Mouse (Mus musculus) forebrain, embryonic 16.5 days (tissue): ENCODE data around the gene Mesd. TPM values are rescaled to one million over a fixed set of nuclear protein-coding genes. Genes with fewer than 3 reads are reported as not detected.
"Not testable (repeated sequence)": the region's sequence is repeated elsewhere in the genome, so short reads cannot be mapped to it uniquely, and the experiment has no call there.

Experiments
- ATAC-seq: fragments of 200-750 bp; cut with Nextera tagmentation; 2 replicates; pipeline ENCODE4 v1.8.0; 2017; ENCODE audit warnings: mild to moderate bottlenecking, moderate library complexity
- H3K27ac ChIP-seq: fragments of 300-500 bp; sonication (generic); 2 replicates; pipeline ENCODE4 v1.5.1; 2014; ENCODE audit warnings: low read length, control low read depth
- H3K27me3 ChIP-seq: fragments of 300-500 bp; sonication (generic); replicated peaks from 2 replicates; pipeline ENCODE4 v1.6.1; 2014; ENCODE audit warnings: low read length; ENCODE audit not compliant: control insufficient read depth, insufficient read depth
- H3K36me3 ChIP-seq: fragments of 300-500 bp; sonication (generic); 2 replicates; pipeline ENCODE4 v1.6.1; 2014; ENCODE audit not compliant: control insufficient read depth, insufficient read depth
- H3K4me1 ChIP-seq: fragments of 300-500 bp; sonication (generic); replicated peaks from 2 replicates; pipeline ENCODE4 v1.6.1; 2014; ENCODE audit warnings: low read length; ENCODE audit not compliant: control insufficient read depth, insufficient read depth
- H3K4me2 ChIP-seq: fragments of 300-500 bp; sonication (generic); 2 replicates; pipeline ENCODE4 v1.6.1; 2014; ENCODE audit warnings: mild to moderate bottlenecking, low read length, control low read depth
- H3K4me3 ChIP-seq: fragments of 300-500 bp; sonication (generic); replicated peaks from 2 replicates; pipeline ENCODE4 v1.5.1; 2014; ENCODE audit warnings: mild to moderate bottlenecking, low read length, control low read depth
- H3K9ac ChIP-seq: fragments of 300-500 bp; sonication (generic); replicated peaks from 2 replicates; pipeline ENCODE4 v1.6.1; 2014; ENCODE audit warnings: low read depth, low read length, control low read depth
- H3K9me3 ChIP-seq: fragments of 300-500 bp; sonication (generic); 2 replicates; pipeline ENCODE4 v1.6.1; 2016; ENCODE audit warnings: low read length; ENCODE audit not compliant: control insufficient read depth
- WGBS: fragments of 180-500 bp; shearing (Covaris S2); extraction: QIAGEN DNeasy Blood & Tissue Kit; methylation state at CpG from one replicate; pipeline ENCODE4 v1.1.7; 2014; 5-methylcytosine and 5-hydroxymethylcytosine counted together
- polyA plus RNA-seq: library from polyadenylated mRNA; unstranded; fragments of >200 nt; fragmentation: Nextera tagmentation; extraction: Ambion mirVana; gene quantifications from 2 replicates; pipeline ENCODE4 v1.2.1, GENCODE M21; 2015

Mesd gene
- polyA plus RNA-seq, 1 experiment from 2014 or later, result 64.4 TPM

DNA sequence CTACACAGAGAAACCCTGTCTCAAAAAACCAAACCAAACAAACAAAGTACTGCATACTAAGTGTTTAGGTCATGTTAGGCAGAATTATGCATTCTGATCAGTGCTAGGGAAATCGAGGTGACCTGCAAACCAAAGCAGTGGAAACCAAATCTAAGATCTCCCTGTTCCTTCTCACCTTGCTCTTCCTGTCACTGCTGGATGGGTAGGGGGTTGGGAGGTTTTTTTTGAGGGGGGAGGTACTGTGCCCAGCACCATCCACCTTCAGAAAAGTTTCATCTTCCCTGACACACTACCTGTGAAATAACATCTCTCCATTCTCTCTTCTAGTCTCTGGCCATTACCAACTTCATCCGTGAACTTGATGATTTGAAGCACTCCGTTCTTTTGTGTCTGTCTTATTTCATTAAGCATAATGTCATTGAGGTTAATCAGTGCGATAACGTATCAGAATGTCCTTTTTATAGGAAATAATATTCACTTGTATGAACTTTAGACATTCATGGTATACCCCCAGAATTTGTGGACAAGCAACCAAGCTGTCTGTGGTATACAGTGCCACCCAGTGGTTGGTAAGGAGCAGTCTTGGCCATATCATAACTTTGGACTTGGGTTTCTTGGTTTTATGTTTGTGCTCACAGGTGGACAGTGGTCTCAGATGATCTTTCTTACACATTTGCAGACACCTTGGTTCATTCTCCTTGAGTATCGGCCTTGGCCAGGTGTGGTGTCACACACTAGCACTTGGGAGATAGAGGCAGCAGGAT lies 2.3 kb downstream of the Mesd start:
- Histone ChIP-seq H3K36me3 (no peaks in the 10 kb centered on the region; the same call in 1 of the 2 replicates), H3K27me3 (no peaks in the 10 kb centered on the region), H3K4me1 (peaks cover 21% of the 10 kb centered on the region), H3K9ac (no peak overlapping the region), H3K27ac (no peak overlapping the region), H3K9me3 (0 out of 2 replicates have a peak, but pooled peaks cover 2% of the 10 kb centered on the region), H3K4me2 (no peak overlapping the region), H3K4me3 (no peak overlapping the region)
- WGBS, result 96% methylated on average over 6 of the region's 6 CpGs
- no peak for ATAC-seq

DNA sequence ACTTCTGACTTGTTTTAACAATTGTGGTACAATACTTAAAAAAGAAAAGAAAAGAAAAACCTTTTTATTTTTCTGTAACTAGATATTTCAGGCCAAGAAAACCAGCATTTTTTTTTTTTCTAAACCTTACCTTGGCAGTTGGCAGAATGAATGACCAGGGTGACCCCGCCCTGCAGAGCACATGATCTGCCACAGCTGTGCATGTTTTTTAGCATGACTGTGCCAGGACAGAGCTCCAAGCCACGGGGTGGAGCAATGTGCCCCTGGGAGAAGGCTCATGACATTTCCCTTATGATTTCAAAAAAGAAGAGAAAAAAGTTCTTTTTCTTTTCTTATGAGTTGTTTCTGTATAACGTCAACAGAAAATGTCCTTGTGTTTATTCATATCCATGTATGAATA lies 5.1 kb downstream of the Mesd start:
- H3K4me3 ChIP-seq, result no peak overlapping the region
- H3K4me2 ChIP-seq, result no peak overlapping the region
- H3K4me1 ChIP-seq, result peaks cover 21% of the 10 kb centered on the region
- no peak for ATAC-seq
- no peaks in the 10 kb centered on the region for H3K36me3 ChIP-seq
- no peaks in the 10 kb centered on the region for H3K9me3 ChIP-seq
- 78% methylated on average over 3 of the region's 3 CpGs for WGBS
- H3K27me3 ChIP-seq, result no peaks in the 10 kb centered on the region
- H3K9ac ChIP-seq, result no peak overlapping the region
- no peak overlapping the region for H3K27ac ChIP-seq

DNA sequence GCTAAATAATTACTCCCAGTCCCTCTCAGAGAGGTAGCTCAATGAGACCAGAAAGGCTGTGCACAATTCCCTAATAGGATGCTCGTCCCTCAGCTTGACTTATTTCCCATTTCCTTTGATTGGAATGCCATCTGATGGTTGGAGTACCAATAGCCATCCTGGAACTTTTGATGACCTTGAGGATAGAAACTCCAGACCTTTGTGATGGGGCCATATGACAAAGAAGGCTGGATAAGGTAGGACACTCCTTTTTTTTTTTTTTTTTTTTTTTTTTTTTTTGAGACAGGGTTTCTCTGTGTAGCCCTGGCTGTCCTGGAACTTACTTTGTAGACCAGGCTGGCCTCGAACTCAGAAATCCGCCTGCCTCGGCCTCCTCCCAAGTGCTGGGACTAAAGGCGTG lies 5.7 kb downstream of the Mesd start:
- WGBS, result 92% methylated on average over 5 of the region's 5 CpGs

DNA sequence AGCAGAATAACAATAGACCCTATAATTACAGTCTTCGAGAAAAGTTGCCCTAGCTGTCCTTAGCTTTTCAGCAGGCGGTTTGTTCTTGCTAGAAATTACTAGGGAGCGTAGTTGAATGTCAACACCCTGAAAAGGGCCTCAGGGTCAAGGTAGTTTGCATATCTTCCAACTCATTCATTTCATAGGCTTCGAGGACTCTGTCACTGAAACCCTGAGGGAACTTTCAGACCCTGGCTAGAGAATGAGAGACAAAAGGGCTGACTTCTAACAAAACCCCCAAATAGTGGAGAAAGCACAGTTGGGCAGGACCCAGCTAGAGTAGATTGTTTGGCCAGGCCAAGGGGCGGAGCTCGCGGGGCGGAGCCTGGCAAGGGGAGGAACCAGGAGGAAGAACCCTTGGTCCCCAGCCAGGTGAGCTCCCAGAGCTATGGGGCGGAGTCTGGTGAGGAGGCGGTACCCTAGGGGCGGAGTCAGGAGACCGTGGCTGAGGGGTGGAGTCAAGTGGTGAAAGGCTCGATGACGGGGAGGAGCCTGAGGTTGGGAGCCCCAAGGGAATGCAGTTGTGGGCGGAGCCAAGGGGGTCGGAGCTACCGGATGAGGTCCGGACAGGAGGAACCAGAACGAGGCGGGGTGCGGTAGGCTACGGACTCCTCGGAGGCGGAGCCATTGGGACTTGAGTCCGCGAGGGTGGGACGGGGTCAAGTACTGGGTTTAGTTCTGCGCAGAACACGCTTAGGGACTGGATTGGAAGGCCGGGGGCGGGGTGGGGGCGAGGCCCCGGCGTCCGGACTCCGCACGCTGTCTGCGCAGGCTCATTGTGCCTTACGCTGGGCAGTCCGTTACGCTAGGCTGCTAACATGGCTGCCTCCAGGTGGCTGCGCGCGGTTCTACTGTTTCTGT lies 7.4 kb downstream of the Mesd start:
- H3K9me3 ChIP-seq, result no peaks in the 10 kb centered on the region
- ATAC-seq, result peak; percentile 97
- H3K27me3 ChIP-seq, result no peaks in the 10 kb centered on the region
- H3K4me2 ChIP-seq, result peak overlapping the region; percentile 79
- H3K27ac ChIP-seq, result peak overlapping the region; percentile 91
- 2% methylated on average over 44 of the region's 44 CpGs for WGBS
- peak overlapping the region; percentile 88 for H3K4me3 ChIP-seq
- H3K4me1 ChIP-seq, result peaks cover 16% of the 10 kb centered on the region
- H3K9ac ChIP-seq, result peak overlapping the region; percentile 90
- peaks cover 4% of the 10 kb centered on the region; the same call in 1 of the 2 replicates for H3K36me3 ChIP-seq

More for the DNA sequence above, 5.7 kb downstream of the Mesd start:
- H3K4me3 ChIP-seq, H3K27ac ChIP-seq, H3K36me3 ChIP-seq, H3K9ac ChIP-seq, ATAC-seq, H3K27me3 ChIP-seq, H3K4me2 ChIP-seq, H3K9me3 ChIP-seq: not testable (repeated sequence)
- H3K4me1 ChIP-seq, result peaks cover 16% of the 10 kb centered on the region

DNA sequence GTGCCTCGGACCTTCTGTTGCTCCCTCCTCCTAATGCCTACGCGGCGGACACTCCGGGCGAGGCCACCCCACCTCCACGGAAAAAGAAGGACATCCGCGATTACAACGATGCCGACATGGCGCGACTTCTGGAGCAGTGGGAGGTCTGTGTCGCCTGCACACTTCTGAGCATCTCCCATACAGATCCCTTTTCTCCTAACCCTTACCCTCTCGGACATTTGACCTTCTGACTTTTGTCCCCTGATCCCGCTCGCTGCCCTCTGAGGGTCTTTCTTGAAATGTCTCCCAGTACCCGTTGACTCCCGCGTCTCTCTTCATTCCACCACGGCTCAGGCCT lies 8.0 kb downstream of the Mesd start:
- under 1% methylated on average over 21 of the region's 21 CpGs for whole genome bisulfite sequencing
- Histone ChIP-seq H3K27ac (peak overlapping the region; percentile 91), H3K4me3 (peak overlapping the region; percentile 88), H3K4me1 (peaks cover 16% of the 10 kb centered on the region), H3K9ac (peak overlapping the region; percentile 90), H3K9me3 (no peaks in the 10 kb centered on the region), H3K27me3 (no peaks in the 10 kb centered on the region), H3K4me2 (peak overlapping the region; percentile 79), H3K36me3 (peaks cover 4% of the 10 kb centered on the region; the same call in 1 of the 2 replicates)
- ATAC-seq, result no peak

DNA sequence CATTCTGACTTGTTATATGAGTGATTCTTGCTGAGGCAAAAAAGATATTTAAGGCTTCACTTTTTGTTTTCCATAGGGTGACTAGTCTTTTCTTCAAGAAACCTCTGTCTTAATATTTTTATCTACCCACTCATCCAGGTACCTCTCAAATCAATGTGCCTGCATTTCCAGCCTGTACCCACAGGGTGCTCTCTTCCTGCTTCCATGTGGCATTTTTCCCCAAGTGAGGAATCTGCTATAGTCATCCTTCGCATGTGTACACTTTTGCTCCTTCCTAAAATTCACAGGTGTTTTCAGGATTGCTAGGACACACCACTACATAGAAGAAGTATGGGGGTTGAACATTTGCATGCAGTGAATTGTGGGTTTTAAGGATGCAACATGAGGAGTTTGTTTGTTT lies 10.1 kb downstream of the Mesd start:
- H3K27ac ChIP-seq, result no peak overlapping the region
- H3K4me1 ChIP-seq, result peaks cover 16% of the 10 kb centered on the region
- H3K4me2 ChIP-seq, result no peak overlapping the region
- no peak for ATAC-seq
- H3K4me3 ChIP-seq, result no peak overlapping the region
- peaks cover 7% of the 10 kb centered on the region; the same call in 1 of the 2 replicates for H3K36me3 ChIP-seq
- 95% methylated on average over 1 of the region's 1 CpGs for WGBS
- no peaks in the 10 kb centered on the region for H3K9me3 ChIP-seq
- H3K27me3 ChIP-seq, result no peaks in the 10 kb centered on the region
- H3K9ac ChIP-seq, result no peak overlapping the region

DNA sequence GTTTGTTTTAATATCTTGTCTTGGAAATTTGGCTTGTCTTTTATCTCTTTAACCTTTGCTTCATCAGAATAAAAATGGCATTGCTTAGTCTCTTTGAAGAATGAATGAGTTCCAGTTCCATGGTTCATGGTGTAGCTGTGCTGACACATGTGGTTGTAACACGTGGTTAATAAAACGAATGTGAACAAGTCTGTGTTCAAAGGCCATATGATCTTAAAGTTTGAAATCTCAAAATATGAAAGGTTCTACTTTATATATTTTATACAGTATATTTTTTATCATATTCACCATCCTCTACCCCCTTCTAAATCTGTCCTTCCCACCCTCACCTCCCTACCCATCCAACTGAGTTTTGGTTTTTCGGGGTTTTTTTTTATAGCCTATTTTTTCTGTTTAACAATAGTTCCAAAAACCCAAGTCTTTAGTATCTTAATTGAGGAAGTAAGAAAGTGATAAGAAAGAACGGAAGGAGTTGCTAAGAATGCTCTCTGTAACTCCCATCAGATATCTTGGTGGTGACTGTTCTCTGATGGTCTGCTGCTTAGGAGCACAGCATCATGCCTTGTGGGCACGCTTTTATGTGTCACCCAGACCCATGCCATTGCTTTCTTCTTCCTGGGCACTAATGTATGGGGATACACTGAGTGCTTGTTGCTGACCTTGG lies 11.9 kb downstream of the Mesd start:
- Histone ChIP-seq H3K4me3 (no peak overlapping the region), H3K27ac (no peak overlapping the region), H3K4me2 (no peak overlapping the region), H3K4me1 (peaks cover 16% of the 10 kb centered on the region), H3K9ac (no peak overlapping the region), H3K36me3 (peaks cover 11% of the 10 kb centered on the region; the same call in 1 of the 2 replicates), H3K27me3 (no peaks in the 10 kb centered on the region), H3K9me3 (no peaks in the 10 kb centered on the region)
- no peak for ATAC-seq
- 97% methylated on average over 5 of the region's 5 CpGs for WGBS

DNA sequence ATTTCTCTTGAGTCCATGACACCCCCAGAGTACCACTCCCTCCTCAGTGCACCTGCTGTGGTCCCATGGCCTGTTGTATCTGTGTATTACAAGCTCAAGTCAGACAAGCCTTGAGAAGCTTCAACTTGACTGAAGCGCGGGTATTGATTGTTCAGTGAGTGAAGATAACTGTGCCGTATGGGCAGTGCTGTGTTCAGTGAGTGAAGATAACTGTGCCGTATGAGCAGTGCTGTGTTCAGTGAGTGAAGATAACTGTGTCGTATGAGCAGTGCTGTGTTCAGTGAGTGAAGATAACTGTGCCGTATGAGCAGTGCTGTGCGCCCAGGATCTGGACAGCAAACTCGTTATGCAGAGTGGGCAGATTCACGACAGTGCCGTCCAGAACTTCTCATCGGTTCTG lies 14.0 kb downstream of the Mesd start:
- no peak for ATAC-seq
- Histone ChIP-seq H3K36me3 (peaks cover 11% of the 10 kb centered on the region; the same call in 1 of the 2 replicates), H3K9me3 (no peaks in the 10 kb centered on the region), H3K4me2 (no peak overlapping the region), H3K27ac (no peak overlapping the region), H3K27me3 (no peaks in the 10 kb centered on the region), H3K4me1 (peaks cover 7% of the 10 kb centered on the region), H3K9ac (no peak overlapping the region), H3K4me3 (no peak overlapping the region)
- 92% methylated on average over 11 of the region's 11 CpGs for WGBS

DNA sequence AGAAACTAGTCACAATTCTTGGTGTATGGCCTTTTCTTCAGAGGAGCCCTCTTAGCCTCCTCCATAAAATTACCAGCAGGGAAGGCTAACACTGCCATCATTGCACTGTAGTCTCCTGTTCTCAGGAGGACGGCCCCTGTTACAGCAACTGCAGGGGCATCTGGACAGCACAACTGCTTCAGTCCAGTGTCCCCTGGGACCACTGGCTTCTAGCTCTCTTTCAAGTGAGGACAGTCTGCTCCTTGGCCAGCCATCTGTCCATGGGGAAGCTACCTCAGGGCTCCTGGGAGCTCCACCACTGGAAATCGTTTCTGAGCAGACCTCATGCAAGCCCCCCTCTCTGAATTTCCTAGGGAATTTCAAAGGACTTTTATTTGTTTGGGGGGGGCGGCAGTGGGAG lies 16.3 kb downstream of the Mesd start:
- Histone ChIP-seq H3K27ac (no peak overlapping the region), H3K9me3 (no peaks in the 10 kb centered on the region), H3K27me3 (no peaks in the 10 kb centered on the region), H3K4me3 (no peak overlapping the region), H3K4me1 (no peaks in the 10 kb centered on the region), H3K4me2 (no peak overlapping the region), H3K9ac (no peak overlapping the region), H3K36me3 (peaks cover 10% of the 10 kb centered on the region; the same call in 1 of the 2 replicates)
- ATAC-seq, result no peak
- 89% methylated on average over 3 of the region's 3 CpGs for WGBS
